Mouse (Mus musculus) 3T3-L1 (cell line): ENCODE data around the gene Bglap2.

ENCODE experiments used
- DNase-seq: peaks from one replicate; pipeline ENCODE4 v3.0.0-alpha.2; 2015; ENCODE audit warnings: low read depth, low spot score

The Bglap2 gene

DNA sequence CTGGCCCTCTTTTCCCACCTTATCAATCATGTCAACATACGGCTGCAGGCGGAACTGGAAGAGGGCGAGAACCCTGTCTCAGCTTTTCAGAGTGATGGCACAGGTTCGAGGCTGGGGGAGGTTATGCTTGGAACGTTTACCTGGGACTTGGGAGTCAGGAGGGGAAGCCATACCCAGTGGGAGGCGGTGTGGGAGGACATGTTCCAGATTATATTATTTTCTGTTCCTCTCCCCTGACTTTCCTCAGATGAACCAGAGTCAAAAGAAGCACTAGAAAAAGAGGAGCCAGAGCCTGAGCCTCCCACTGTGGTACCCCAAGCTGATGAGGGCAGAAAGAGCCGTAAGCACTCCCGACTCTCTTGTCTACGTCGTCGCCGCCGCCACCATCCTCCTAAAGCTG lies 27.8 kb downstream of the Bglap2 start:
- DNase-seq, result no peak

DNA sequence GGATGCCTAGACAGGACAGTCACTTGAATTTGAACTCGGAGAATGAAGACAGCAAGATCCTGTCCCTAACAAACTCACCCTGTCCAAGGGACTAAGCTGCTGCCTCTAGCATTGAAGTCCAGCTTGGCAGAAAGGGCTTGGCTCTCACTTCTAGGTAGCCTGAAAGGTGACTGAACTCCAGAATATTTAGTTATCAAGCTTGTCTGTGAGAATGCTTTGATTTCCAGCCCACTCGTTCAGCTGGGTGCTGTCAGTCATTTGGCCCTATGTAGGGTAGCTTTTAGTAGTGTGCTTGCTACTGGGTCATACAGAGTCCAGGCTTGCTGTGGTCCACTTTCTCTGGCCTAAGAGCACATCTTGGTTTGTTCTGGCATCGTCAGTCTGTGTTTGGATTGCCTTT lies 39.5 kb downstream of the Bglap2 start:
- no peak for DNase-seq

DNA sequence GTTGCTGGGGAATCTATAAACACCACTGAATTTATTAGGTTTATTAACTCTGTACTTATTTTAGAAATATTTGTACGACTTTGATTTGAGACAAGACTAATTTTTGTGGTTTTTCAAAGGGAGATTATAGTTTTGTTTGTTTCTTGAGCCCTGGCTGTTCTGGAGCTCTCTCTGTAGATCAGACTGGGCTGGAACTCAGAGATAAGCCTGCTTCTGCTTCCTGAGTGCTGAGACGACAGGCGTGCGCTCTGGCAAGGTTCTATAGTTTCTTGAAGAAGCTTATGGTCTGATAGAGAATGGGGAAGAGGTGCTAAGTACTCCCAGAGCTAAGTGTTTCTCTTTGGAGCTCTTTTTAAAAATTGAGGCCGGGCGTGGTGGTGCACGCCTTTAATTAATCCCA lies 40.2 kb downstream of the Bglap2 start:
- DNase-seq, result no peak

DNA sequence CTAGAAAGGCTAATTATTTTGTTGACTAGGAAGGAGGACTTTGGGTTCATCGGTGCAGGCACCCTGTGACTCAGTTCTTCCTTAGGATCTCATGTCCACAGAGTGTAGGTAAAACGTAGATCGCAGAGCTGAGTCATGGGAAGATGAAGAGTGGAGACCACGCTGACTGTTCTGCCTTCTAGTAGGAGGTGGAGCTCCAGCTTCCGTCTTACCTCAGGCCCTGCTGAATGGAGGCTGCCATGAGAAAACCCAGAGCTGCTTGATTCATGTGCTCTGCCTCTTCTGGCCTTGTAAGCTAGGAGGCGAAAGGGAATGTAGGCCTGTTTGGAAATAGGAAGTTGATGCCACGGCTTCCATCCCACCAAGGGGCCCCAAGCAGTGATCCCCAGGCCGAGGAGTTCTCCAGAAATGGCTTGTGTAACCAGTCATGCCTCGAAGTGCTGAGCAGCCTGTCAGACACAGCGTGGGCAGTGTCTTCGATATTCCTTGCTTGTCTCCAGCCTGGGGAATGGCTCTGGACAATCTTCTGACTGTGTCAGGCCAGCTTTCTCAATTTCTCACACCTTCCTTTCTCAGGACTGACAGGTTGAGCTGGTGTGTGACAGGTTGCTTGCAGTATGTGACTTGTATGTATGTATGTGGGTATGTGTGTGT lies 41.0 kb downstream of the Bglap2 start:
- peak; percentile 67 for DNase-seq

DNA sequence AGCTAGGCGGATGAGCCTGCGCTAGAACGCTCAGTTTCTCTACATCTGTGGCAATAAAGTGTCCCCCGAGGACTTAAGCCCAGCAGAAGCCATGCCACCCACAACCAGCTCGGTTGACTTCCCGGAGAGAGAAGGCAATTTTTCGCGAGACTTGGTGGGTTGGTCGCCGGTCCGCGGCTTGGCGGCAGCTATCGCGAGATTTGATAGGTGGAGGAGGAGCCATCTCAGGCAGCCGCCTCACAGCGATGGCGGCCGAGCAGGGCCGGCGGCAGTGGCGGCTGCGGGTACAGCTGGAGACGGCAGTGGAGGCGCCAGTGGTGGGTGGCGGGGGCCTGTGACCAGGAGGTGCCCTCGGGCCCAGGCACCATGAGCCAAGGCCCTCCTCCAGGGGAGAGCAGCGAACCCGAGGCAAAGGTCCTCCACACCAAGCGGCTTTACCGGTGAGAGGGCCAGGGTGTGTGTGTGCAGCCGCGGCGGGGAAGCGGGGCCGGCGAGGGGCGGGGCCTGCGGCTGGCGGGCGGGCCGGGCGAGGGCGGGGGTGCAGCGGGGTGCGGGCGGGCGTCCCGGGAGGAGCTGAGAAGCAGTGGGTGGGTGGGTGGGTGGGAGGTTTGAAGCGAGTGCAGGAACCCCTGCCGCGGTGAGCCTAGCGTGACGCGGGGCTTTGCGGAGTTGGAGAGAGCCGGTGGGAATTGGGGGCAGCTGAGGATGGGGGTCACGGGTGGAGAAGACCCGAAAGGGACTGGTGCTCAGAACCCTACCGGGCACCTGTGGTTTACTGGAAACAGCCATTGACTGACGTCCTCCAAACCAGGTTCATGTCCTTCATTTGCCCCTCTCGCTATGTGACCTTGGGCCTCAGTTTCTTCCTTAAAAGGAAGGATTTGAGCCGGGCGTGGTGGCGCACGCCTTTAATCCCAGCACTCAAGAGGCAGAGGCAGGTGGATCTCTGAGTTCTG lies 42.2 kb downstream of the Bglap2 start, which contains the start of the genes Tmem79 and Smg5:
Gene Tmem79 (minus strand): TSS at position 91 of the 956 bp plus-strand sequence.
Gene Smg5 (plus strand): TSS at position 203 of the 956 bp plus-strand sequence.
- DNase-seq, result peak; percentile 96

DNA sequence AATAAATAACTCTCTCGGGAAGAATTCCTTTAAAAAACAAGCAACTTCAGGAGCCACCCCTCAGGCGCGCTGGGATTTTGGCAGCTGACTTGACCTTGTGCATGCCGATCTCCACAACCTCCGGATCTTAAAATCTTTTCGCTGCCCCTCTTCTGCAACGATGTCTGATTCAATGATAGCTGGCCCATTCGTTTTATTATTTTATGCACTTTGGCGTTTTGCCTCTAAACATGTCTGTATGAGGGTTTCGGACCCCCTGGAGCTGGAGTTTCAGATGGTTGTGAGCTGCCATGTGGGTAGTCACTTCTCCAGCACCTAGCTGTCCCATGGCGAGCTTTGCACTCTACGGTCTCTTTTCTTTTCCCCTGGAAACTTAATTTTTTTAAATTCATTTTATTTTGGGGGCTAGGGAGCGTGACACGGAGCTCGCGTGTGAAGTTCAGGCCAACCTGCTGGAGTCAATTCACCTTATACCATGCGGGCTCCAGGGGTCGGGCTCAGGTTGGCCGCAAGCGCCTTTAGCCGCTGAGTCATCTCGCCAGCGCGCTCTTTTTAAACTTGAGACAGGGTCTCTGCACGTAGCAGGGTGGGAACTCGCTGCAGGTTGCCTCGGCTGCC lies 43.0 kb downstream of the Bglap2 start:
- peak; percentile 66 for DNase-seq

DNA sequence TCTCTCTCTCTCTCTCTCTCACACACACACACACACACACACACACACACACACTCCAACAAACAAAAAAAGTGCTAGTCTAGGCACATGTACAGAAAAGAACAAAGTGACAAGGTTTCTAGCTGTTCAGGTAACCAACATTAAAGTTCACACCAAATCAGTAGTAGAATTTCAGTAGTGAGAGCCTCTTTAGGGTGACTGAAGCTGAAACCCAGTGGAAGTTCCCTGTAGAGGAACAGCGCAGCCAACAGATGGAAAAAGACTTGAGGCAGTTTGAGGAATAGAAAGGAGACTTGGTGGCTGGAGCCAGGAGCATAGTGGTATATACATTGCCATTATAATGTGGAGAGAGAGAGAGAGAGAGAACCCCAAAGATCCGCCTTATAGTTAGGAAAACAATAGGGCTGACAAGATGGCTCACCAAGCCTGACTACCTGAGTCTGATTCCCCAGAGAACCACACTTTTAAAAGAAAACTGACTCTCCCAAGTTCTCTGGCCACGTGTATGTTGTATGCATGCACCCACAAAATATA lies 43.5 kb downstream of the Bglap2 start:
- no peak for DNase-seq

DNA sequence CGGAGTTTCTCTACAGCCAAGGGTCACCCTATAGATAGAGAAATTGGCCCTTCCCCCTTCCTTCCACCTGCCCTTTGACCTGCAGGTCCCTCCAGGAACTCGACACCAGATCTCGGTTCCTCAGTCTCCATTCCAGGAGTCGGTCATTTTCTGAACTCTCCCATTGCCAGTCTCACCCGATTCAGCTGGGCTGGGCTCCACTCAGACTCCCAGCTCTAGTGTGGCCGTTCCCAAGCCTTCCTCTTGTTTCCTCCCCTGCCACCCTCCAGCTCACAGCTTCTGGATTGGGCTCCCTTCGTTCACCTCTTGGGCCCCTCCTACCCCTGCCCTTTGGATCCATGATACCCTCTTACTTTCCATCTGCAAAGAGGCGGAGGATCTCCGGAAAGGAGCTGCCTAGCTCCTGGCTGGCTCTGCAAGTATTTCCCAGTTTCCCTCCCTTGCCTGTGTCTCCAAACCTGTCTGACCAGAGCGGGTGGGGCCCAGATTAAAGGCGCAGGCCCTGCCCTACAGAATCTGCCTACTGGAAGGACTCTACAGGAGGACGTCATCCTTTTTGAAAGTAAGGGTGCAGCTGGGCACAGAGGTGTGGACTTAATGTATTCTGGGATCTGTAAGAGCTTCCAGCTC lies 44.4 kb downstream of the Bglap2 start:
- DNase-seq, result no peak

DNA sequence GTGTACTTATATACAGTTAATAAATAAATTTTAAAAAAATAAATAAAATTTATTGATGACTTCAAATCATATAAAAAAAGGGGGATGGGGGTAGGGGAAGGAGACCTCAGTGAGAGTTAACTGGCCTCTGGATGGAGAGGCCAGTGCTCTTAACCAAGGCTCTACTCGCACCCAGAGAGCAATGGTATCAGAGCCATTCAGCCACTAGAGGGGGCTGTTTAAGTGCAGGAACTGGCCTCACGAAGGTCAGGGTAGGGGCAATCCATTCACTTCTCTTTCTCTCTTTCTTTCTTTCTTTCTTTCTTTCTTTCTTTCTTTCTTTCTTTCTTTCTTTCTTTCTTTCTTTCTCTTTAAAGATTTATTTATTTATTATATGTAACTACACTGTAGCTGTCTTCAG lies 47.2 kb downstream of the Bglap2 start:
- DNase-seq, result peak; percentile 74

DNA sequence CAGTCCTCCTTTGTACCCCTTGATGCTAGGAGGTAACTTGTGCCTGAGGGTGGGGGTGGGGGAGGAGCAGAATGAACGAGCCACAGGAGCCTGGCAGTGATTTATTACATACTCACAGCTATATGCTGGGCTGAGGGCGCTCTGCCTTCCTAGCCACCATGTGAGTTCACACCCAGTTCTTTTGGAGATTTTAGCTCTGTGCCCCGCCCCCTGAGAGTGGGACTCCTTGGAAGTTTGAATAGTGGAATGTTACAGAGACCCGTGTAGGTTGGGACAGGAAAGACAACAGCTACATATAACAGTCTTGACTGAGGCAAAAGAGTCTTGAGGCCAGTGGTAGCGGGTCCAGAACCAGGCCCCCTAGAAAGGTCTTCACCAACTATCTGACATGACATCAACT lies 49.5 kb downstream of the Bglap2 start:
- DNase-seq, result no peak
